Mouse (Mus musculus) ES-E14 (cell line): Measurements from ENCODE around the gene Clcn5. TPM values are rescaled to one million over a fixed set of nuclear protein-coding genes. Genes with fewer than 3 reads are reported as not detected.

Experiments
- DNase-seq: peaks from one replicate; pipeline ENCODE4 v3.0.0-alpha.2; 2013; ENCODE audit warnings: low read depth, low spot score
- H3K27ac ChIP-seq: 2 replicates; pipeline ENCODE4 v1.5.1; 2012; ENCODE audit warnings: low read depth, mild to moderate bottlenecking, low read length, moderate library complexity, mixed read lengths; ENCODE audit not compliant: poor library complexity, insufficient read depth, severe bottlenecking
- H3K36me3 ChIP-seq: 2 replicates; pipeline ENCODE4 v1.6.1; 2012; ENCODE audit warnings: mild to moderate bottlenecking, low read length, moderate library complexity, mixed read lengths; ENCODE audit not compliant: control insufficient read depth, poor library complexity, insufficient read depth, severe bottlenecking
- H3K4me1 ChIP-seq, 2 experiments: fragments of 150-350 bp in 1 of 2; sonication (generic) in 1 of 2; 2 replicates each; pipeline ENCODE4 v1.6.1; 2012; ENCODE audit warnings: low read length in 2 of 2, mild to moderate bottlenecking in 1 of 2, mixed read lengths in 1 of 2; ENCODE audit not compliant: control insufficient read depth in 2 of 2, insufficient read depth in 2 of 2, poor library complexity in 1 of 2
- H3K4me3 ChIP-seq, 2 experiments: fragments of 150-350 bp in 1 of 2; sonication (generic) in 1 of 2; 2 replicates each; pipeline ENCODE4 v1.5.1; 2012; ENCODE audit warnings: low read length in 2 of 2, low read depth in 1 of 2, mild to moderate bottlenecking in 1 of 2, mixed read lengths in 1 of 2; ENCODE audit not compliant: insufficient read depth in 1 of 2, poor library complexity in 1 of 2, severe bottlenecking in 1 of 2
- H3K9ac ChIP-seq: 2 replicates; pipeline ENCODE4 v1.6.1; 2012; ENCODE audit warnings: low read depth, mild to moderate bottlenecking, low read length, mixed read lengths; ENCODE audit not compliant: poor library complexity, insufficient read depth, severe bottlenecking
- H3K9me3 ChIP-seq: fragments of 150-350 bp; sonication (generic); 2 replicates; pipeline ENCODE4 v1.6.1; 2012; ENCODE audit warnings: low read depth, mild to moderate bottlenecking, low read length; ENCODE audit not compliant: control insufficient read depth, insufficient read depth
- CHD2 ChIP-seq: IDR thresholded peaks from 2 replicates; pipeline ENCODE4 v1.6.1; 2014; ENCODE audit warnings: mild to moderate bottlenecking, low read depth, low read length, inconsistent platforms
- HCFC1 ChIP-seq: IDR thresholded peaks from 2 replicates; pipeline ENCODE4 v1.6.1; 2012; ENCODE audit warnings: low read length, inconsistent platforms, borderline replicate concordance; ENCODE audit not compliant: insufficient read depth
- MAFK ChIP-seq: IDR thresholded peaks from 2 replicates; pipeline ENCODE4 v1.6.1; 2014; ENCODE audit warnings: mild to moderate bottlenecking, low read depth, low read length, inconsistent platforms; ENCODE audit not compliant: insufficient read depth
- ZC3H11A ChIP-seq: IDR thresholded peaks from 2 replicates; pipeline ENCODE4 v1.6.1; 2012; ENCODE audit warnings: low read depth, mild to moderate bottlenecking, inconsistent platforms, low read length, borderline replicate concordance
- ZNF384 ChIP-seq: IDR thresholded peaks from 2 replicates; pipeline ENCODE4 v1.6.1; 2012; ENCODE audit warnings: low read depth, low read length, inconsistent platforms
- in situ Hi-C, 2 experiments: fragments of 600-800 bp; cut with MboI; formaldehyde crosslinking; loops; one replicate each; pipeline ENCODE4 v1.15.1; 2025; ENCODE audit warnings: low sequenced_read_pairs in 2 of 2, inconsistent platforms in 1 of 2; ENCODE audit not compliant: unreplicated experiment in 2 of 2
- total RNA-seq: library from RNA; depleted of rRNA; stranded (reverse); fragments of 300-350 nt; gene quantifications from 2 replicates; pipeline ENCODE4 v1.2.3, GENCODE M21; 2012

Gene Clcn5
- total RNA-seq, 1 experiment = 41.5 TPM

DNA sequence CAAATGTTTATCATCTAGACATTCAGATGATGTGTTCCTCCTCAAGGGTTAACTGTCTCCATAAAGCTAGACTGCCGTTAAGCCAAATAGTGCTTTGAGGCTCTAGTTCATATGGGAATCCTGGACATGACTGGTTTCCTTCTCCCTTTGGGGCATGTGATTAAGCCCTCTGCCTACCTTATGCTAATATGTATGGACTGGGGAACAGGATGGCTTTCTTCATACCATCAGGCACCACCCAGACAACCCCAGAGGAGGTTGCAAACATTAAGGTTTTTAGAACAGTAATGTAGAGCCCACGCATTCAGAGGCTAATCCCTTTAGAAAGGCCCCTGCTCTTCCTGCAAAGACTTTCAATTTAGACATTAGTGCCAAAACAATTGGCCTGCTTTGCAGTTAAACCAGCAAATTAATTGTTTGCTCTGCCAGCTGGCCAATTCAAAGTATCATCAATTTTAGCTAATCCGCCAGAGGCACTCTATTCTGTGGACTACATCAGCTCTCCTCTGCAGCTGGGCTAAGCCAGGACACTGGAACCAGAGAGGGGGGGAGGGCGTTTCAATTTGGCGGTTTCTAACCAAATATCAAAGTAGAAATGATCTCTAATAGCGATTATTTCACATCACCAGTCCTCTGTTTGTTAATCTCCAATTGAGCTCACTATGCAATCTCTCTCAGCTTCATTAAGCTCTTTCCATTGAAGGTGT is 163.0 kb downstream of the Clcn5 start:
- no peak overlapping the region for H3K27ac ChIP-seq
- no peaks in the 10 kb centered on the region for H3K9me3 ChIP-seq
- no peak overlapping the region for H3K4me3 ChIP-seq
- in situ Hi-C loops = no loop called here
- no peaks in the 10 kb centered on the region for H3K36me3 ChIP-seq
- H3K4me1 ChIP-seq = no peaks in the 10 kb centered on the region
- TF ChIP-seq ZNF384 = no peak
- no peak for TF ChIP-seq CHD2
- TF ChIP-seq MAFK = no peak
- TF ChIP-seq HCFC1 = no peak
- TF ChIP-seq ZC3H11A = no peak
- DNase-seq = no peak
- H3K9ac ChIP-seq = no peak overlapping the region

DNA sequence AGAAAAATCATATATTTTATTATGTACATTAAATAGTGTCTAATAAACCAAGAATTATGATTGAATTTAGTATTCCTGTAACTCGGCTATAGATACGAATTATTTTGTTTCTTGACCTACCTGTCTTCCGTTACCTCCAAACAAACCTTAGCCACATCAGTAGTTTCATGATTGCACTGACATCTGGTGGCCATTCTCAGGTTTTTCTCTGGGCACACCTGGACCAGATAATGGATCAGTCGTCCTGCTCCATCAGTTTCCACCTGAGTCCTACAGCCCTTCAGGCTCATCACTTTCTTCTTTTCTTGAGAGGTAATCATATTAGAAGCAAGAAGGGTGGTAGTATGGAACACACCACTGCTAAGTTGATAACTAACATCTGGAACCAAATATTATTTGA is 169.0 kb downstream of the Clcn5 start:
- no peaks in the 10 kb centered on the region for H3K36me3 ChIP-seq
- no peaks in the 10 kb centered on the region for H3K4me1 ChIP-seq
- H3K9ac ChIP-seq = no peak overlapping the region
- DNase-seq = no peak
- H3K27ac ChIP-seq = no peak overlapping the region
- no peak overlapping the region for H3K4me3 ChIP-seq
- in situ Hi-C loops = no loop called here
- no peak for TF ChIP-seq ZC3H11A
- TF ChIP-seq CHD2 = no peak
- no peak for TF ChIP-seq ZNF384
- TF ChIP-seq MAFK = no peak
- no peak for TF ChIP-seq HCFC1
- H3K9me3 ChIP-seq = no peaks in the 10 kb centered on the region

DNA sequence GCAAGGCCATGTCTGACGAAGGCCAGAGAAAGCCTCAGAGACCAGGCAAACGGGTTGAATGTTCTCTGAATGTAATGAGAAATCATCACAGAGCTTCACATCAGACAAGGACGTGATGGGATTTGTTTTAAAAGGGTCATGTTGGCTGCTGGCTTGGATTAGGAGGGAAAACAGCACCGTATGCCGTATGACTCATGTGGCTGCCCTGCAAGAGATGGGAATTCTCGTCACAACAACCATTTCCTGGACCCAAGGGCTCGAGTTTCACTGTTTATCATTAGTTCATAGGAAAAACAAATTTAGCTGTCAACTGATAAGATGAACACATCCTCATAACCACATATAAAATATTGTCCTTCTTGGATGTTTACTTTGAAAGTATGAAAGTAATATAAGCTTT is 173.0 kb downstream of the Clcn5 start:
- Histone ChIP-seq H3K4me1 (no peaks in the 10 kb centered on the region), H3K9me3 (no peaks in the 10 kb centered on the region), H3K27ac (no peak overlapping the region), H3K9ac (no peak overlapping the region), H3K36me3 (no peaks in the 10 kb centered on the region), H3K4me3 (no peak overlapping the region)
- TF ChIP-seq MAFK (no peak), ZC3H11A (no peak), ZNF384 (no peak), CHD2 (no peak), HCFC1 (no peak)
- in situ Hi-C loops = no loop called here
- DNase-seq = no peak

DNA sequence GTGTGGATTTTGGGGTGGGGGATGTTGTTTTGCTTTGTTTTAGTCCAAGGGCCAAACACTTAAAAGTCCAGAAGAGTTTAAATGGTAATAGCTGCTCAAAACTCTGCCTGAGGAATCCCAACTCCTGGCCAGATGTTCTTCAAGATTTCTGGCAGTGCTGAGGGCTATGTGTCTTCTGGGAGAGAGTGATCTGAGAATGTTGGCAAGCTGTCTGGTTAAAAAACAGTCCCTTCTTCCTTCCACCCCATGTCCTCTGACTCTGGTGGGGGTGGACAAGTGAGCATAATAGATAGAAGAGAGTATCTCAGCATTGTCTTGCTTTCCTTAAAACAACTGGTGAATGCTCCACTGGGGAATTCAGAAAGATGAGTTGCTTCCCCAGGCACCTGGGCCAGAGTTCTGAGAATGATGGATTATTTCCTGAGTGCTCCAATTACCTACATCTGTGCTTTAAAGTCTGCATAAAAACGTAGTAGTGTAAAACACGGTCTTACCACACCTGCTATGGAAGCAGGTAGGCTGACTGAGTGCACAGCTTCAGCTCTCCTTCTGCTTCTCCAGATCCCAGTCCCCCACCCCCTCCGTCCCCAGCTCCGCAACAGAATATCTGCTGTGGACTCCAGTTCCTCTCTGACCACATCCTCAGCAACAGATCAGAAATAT is 197.4 kb downstream of the Clcn5 start:
- H3K4me1 ChIP-seq = no peaks in the 10 kb centered on the region
- DNase-seq = no peak
- no peaks in the 10 kb centered on the region for H3K36me3 ChIP-seq
- no peak overlapping the region for H3K9ac ChIP-seq
- no peaks in the 10 kb centered on the region for H3K9me3 ChIP-seq
- H3K4me3 ChIP-seq = no peak overlapping the region
- in situ Hi-C loops = loop anchor here in 1 of 2 experiments (25.0 kb wide), 1 partner anchor 91 kb away; no protein-coding TSS in a partner anchor
- no peak for TF ChIP-seq ZC3H11A
- no peak for TF ChIP-seq CHD2
- no peak for TF ChIP-seq MAFK
- no peak for TF ChIP-seq ZNF384
- TF ChIP-seq HCFC1 = no peak
- no peak overlapping the region for H3K27ac ChIP-seq
